Mouse (Mus musculus) erythroblast, embryonic 14.5 days (primary cell): Measurements from ENCODE around the gene Evi5. TPM values are rescaled to one million over a fixed set of nuclear protein-coding genes. Genes with fewer than 3 reads are reported as not detected.

Source experiments
- H3K27me3 ChIP-seq: 2 replicates; pipeline ENCODE4 v1.6.1; 2012; ENCODE audit warnings: inconsistent platforms; ENCODE audit not compliant: control insufficient read depth
- H3K36me3 ChIP-seq: 2 replicates; pipeline ENCODE4 v1.6.1; 2012; ENCODE audit warnings: mild to moderate bottlenecking, inconsistent platforms; ENCODE audit not compliant: control insufficient read depth
- H3K4me1 ChIP-seq: 2 replicates; pipeline ENCODE4 v1.6.1; 2012; ENCODE audit warnings: inconsistent platforms; ENCODE audit not compliant: control insufficient read depth
- H3K4me3 ChIP-seq: replicated peaks from 2 replicates; pipeline ENCODE3; 2012; ENCODE audit warnings: moderate library complexity, mild to moderate bottlenecking, inconsistent platforms
- H3K9me3 ChIP-seq: 2 replicates; pipeline ENCODE4 v1.6.1; 2012; ENCODE audit warnings: low read length, inconsistent platforms, mixed read lengths; ENCODE audit not compliant: control insufficient read depth
- GATA1 ChIP-seq: IDR thresholded peaks from 2 replicates; pipeline ENCODE4 v1.6.1; 2012; ENCODE audit warnings: low read length, inconsistent platforms, mixed read lengths
- TAL1 ChIP-seq: IDR thresholded peaks from 3 replicates; pipeline ENCODE4 v1.6.1; 2012; ENCODE audit warnings: low read length, inconsistent platforms, mixed read lengths
- polyA plus RNA-seq: library from polyadenylated mRNA; stranded (reverse); fragments of >175 nt; gene quantifications from 2 replicates; pipeline ENCODE4 v1.2.3, GENCODE M21; 2012

Evi5 gene
- polyA plus RNA-seq, 1 experiment: 1.9 TPM

- peaks cover 14% of the 10 kb centered on the region for H3K4me1 ChIP-seq
- no peak for TF ChIP-seq GATA1
- TF ChIP-seq TAL1: no peak
- H3K9me3 ChIP-seq: no peaks in the 10 kb centered on the region
- H3K36me3 ChIP-seq: peaks cover 93% of the 10 kb centered on the region
- H3K27me3 ChIP-seq: no peaks in the 10 kb centered on the region
- H3K4me3 ChIP-seq: no peak overlapping the region
These were observed 82.4 kb downstream of the Evi5 start for GRCm38 (mm10) chr5:107792516-107792915.

GRCm38 (mm10) chr5:107791966-107792365 lies 82.9 kb downstream of the Evi5 start:
- Histone ChIP-seq H3K4me1 (peaks cover 14% of the 10 kb centered on the region), H3K9me3 (no peaks in the 10 kb centered on the region), H3K4me3 (no peak overlapping the region), H3K27me3 (no peaks in the 10 kb centered on the region), H3K36me3 (peaks cover 94% of the 10 kb centered on the region)
- TF ChIP-seq GATA1 (no peak), TAL1 (no peak)

- Histone ChIP-seq H3K9me3 (no peaks in the 10 kb centered on the region), H3K4me3 (no peak overlapping the region), H3K27me3 (no peaks in the 10 kb centered on the region), H3K4me1 (peaks cover 14% of the 10 kb centered on the region), H3K36me3 (peaks cover 93% of the 10 kb centered on the region)
- TF ChIP-seq GATA1: no peak
- TF ChIP-seq TAL1: no peak
These were observed 85.4 kb downstream of the Evi5 start for GRCm38 (mm10) chr5:107789492-107789891.

DNA sequence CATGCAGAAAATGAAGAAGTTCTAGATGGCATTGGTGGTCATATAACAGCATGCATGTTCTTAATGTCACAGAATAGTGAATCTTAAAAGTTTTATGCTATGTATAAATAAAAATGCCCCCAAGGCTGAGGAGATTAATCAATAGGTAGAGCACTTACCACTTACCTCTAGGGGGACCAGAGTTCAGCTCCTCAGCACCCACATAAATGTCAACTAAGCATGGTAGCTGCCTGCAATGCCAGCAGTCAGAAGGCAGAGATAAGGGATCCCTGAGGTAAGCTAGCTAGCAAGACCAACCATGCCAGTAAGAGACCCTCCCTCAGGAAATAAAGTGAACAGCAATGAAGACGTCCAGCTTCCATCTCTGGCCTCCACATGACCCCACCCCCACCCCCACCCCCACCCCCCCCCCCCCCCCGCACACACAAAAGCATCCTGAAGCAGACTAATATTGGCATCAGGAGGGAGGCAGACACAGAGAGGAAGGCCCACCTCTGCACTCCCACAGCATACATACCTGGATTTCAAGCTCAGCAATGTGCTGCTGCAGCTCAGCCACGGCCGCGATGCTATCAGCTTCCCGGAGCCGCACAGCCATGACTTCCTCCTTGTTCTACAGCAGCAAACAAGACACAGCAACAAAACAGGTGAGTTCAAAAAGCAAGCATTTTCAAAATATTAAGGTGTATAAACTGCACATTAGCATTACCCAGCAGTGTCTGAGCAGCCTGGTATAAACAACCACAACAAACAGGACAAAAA lies 87.0 kb downstream of the Evi5 start:
- no peak for TF ChIP-seq TAL1
- TF ChIP-seq GATA1: no peak
- no peaks in the 10 kb centered on the region for H3K27me3 ChIP-seq
- peaks cover 7% of the 10 kb centered on the region for H3K4me1 ChIP-seq
- no peak overlapping the region for H3K4me3 ChIP-seq
- peaks cover 93% of the 10 kb centered on the region for H3K36me3 ChIP-seq
- H3K9me3 ChIP-seq: no peaks in the 10 kb centered on the region

DNA sequence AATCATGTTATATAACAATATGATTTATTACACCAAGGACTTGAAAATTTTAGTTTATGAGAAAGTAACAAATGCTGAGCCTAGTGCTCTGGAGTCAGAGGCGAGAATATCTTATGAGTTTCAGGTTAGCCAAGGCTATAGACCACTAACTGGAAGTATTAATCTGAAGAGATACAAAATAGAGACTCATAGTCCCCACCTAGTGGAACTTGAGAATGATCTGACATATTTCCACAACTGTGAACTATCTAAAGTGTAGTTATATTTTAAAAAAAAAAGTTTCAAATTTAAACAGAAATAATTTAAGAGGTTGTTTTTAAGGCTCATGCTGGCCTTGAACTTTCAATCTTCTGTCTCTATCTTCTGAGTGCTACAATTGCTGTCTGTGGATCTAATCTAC lies 92.5 kb downstream of the Evi5 start:
- no peaks in the 10 kb centered on the region for H3K9me3 ChIP-seq
- H3K36me3 ChIP-seq: peaks cover 99% of the 10 kb centered on the region
- TF ChIP-seq TAL1 (no peak), GATA1 (no peak)
- H3K4me3 ChIP-seq: no peak overlapping the region
- H3K4me1 ChIP-seq: no peaks in the 10 kb centered on the region
- no peaks in the 10 kb centered on the region for H3K27me3 ChIP-seq

GRCm38 (mm10) chr5:107778763-107779162 lies 96.1 kb downstream of the Evi5 start:
- TF ChIP-seq TAL1: no peak
- no peak for TF ChIP-seq GATA1
- H3K4me1 ChIP-seq: no peaks in the 10 kb centered on the region
- peaks cover 94% of the 10 kb centered on the region for H3K36me3 ChIP-seq
- no peak overlapping the region for H3K4me3 ChIP-seq
- H3K9me3 ChIP-seq: no peaks in the 10 kb centered on the region
- H3K27me3 ChIP-seq: no peaks in the 10 kb centered on the region

- Histone ChIP-seq H3K27me3 (no peaks in the 10 kb centered on the region), H3K9me3 (no peaks in the 10 kb centered on the region), H3K4me1 (no peaks in the 10 kb centered on the region), H3K36me3 (peaks cover 90% of the 10 kb centered on the region), H3K4me3 (no peak overlapping the region)
- TF ChIP-seq TAL1: no peak
- no peak for TF ChIP-seq GATA1
These were observed 97.4 kb downstream of the Evi5 start for GRCm38 (mm10) chr5:107777545-107777830.

- H3K36me3 ChIP-seq: peaks cover 90% of the 10 kb centered on the region
- H3K4me3 ChIP-seq: no peak overlapping the region
- H3K27me3 ChIP-seq: no peaks in the 10 kb centered on the region
- H3K9me3 ChIP-seq: no peaks in the 10 kb centered on the region
- H3K4me1 ChIP-seq: no peaks in the 10 kb centered on the region
- TF ChIP-seq TAL1: no peak
- TF ChIP-seq GATA1: no peak
These were observed 97.9 kb downstream of the Evi5 start for GRCm38 (mm10) chr5:107776777-107777544.

GRCm38 (mm10) chr5:107775875-107776274 lies 99.0 kb downstream of the Evi5 start:
- Histone ChIP-seq H3K4me1 (no peaks in the 10 kb centered on the region), H3K36me3 (peaks cover 90% of the 10 kb centered on the region), H3K9me3 (no peaks in the 10 kb centered on the region), H3K27me3 (no peaks in the 10 kb centered on the region), H3K4me3 (no peak overlapping the region)
- no peak for TF ChIP-seq TAL1
